Mouse (Mus musculus) urinary bladder, postnatal 10 days (tissue): ENCODE data around the gene Atxn7.

Source experiments
- DNase-seq: peaks from one replicate; pipeline ENCODE4 v3.0.0; 2022; ENCODE audit warnings: low spot score

Gene Atxn7

GRCm38 (mm10) chr14:14120230-14121096 lies 159.2 kb downstream of the Atxn7 start, which contains the start of gene Psmd6:
TSS of gene Psmd6 (minus strand) at chr14:14120984.
- peak; percentile 67 for DNase-seq
